Mouse (Mus musculus): ENCODE measurements around the gene Cox4i2.

The Cox4i2 gene

GRCm38 (mm10) chr2:152803081-152803480 is 49.1 kb downstream of the Cox4i2 start:
- DNase-seq: peak; percentile 90

- peak; percentile 96 for DNase-seq
Observed at GRCm38 (mm10) chr2:152804408-152805110, 50.6 kb downstream of the Cox4i2 start.

GRCm38 (mm10) chr2:152805111-152805490 is 51.1 kb downstream of the Cox4i2 start:
- peak; percentile 92 for DNase-seq

- peak; percentile 99 for DNase-seq
Observed at GRCm38 (mm10) chr2:152806037-152806436, 52.1 kb downstream of the Cox4i2 start.

- peak; percentile 88 for DNase-seq
Observed at GRCm38 (mm10) chr2:152808178-152808577, 54.2 kb downstream of the Cox4i2 start.

GRCm38 (mm10) chr2:152810158-152810941 is 56.4 kb downstream of the Cox4i2 start:
- DNase-seq: peak; percentile 97

- DNase-seq: peak; percentile 92
Observed at GRCm38 (mm10) chr2:152811336-152812165, 57.6 kb downstream of the Cox4i2 start.

GRCm38 (mm10) chr2:152813232-152813631 is 59.3 kb downstream of the Cox4i2 start:
- no peak for DNase-seq

- DNase-seq: peak; percentile 92
Observed at GRCm38 (mm10) chr2:152814213-152814874, 60.4 kb downstream of the Cox4i2 start.

Data from heart, adult 11 months (tissue).